Mouse (Mus musculus) ovary, postnatal 36 days (tissue): ENCODE measurements at regions not wholly inside any gene's neighbourhood (a gene's known extent, or its start where the extent isn't known, plus 50 kb on each side); places are given as distances from the start of the nearest gene placed in this dataset.
"Not testable (repeated sequence)": the region's sequence is repeated elsewhere in the genome, so short reads cannot be mapped to it uniquely, and the experiment has no call there.

Source experiments
- DNase-seq: peaks from one replicate; pipeline ENCODE4 v3.0.0; 2022; ENCODE audit warnings: low spot score, mixed read lengths

DNA sequence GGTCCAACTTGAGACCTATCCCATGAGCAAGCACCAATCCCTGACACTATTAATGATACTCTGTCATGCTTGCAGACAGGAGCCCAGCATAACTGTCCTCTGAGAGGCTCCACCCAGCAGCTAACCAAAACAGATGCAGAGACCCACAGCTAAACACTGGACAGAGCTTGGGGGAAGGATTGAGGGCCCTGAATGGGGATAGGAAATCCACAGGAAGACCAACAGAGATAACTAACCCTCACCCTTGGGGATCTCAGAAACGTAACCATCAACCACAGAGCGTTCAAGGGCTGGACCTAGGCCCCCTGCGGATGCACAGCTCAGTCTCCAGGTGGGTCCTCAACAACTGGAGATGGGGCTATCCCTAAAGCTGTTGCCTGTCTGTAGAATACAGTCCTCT is 93.7 kb downstream of the Cd24a start:
- no peak for DNase-seq

GRCm38 (mm10) chr10:43672490-43672889 is 94.4 kb downstream of the Cd24a start:
- no peak for DNase-seq

DNA sequence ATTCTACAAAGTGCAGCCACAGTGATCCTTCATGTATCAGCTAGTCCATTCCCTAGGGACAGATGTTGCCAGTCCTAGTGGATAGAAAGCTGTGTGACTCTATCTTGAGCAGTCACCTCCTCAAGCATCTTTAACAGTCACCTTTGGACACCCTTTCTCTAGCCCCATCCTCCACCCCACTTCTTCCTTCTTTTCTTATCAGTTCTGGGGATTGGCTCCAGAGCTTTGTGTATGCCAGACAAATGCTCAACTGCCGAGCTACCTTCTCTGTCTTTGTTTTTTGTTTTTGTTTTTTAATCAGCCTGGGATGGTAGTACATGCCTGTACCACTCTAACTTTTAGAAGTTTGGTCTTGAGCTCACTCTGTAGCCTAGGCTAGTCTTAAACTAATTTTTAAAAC is 96.7 kb downstream of the Cd24a start:
- DNase-seq: no peak

- not testable (repeated sequence) for DNase-seq
Observed at GRCm38 (mm10) chr10:43675495-43675894, 97.4 kb downstream of the Cd24a start.

- DNase-seq: no peak
Observed at GRCm38 (mm10) chr10:43676289-43676688, 98.2 kb downstream of the Cd24a start.

DNA sequence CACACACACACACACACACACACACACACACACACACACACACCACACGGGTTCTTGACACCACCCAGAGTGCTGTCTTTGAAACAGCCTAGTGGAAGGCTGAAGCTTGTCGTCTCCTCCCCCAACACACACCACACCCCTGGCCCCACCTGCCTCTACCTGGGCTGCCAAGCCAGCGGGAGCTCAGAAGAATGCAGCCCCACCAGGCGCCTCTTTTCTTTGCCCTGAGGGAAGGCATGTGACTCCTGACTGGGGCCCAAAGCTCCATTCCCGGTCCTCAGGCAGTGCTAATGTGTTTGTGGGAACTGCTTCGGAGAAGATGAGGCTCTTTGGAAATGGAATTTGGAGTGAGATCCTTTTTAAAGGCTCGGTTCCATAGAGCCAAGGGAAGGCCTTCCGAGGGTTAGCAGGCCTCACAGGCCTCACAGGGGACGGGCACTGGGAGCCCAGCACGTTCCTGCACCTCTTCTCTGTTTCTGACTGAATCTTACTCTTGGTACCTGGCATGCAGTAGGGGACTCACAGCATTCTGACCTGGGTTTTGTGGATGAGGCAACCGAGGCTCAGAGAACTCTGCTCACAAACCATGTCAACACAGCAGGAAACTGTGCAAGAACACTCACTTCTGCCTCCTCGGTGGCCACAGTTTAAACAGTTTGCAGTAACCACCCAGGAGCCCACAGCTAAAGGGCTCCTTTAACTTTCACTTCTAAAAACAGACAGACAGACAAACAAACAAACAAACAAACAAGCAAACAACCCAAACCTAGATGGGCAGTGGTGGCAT is 106.4 kb downstream of the Cd24a start:
- no peak for DNase-seq

DNA sequence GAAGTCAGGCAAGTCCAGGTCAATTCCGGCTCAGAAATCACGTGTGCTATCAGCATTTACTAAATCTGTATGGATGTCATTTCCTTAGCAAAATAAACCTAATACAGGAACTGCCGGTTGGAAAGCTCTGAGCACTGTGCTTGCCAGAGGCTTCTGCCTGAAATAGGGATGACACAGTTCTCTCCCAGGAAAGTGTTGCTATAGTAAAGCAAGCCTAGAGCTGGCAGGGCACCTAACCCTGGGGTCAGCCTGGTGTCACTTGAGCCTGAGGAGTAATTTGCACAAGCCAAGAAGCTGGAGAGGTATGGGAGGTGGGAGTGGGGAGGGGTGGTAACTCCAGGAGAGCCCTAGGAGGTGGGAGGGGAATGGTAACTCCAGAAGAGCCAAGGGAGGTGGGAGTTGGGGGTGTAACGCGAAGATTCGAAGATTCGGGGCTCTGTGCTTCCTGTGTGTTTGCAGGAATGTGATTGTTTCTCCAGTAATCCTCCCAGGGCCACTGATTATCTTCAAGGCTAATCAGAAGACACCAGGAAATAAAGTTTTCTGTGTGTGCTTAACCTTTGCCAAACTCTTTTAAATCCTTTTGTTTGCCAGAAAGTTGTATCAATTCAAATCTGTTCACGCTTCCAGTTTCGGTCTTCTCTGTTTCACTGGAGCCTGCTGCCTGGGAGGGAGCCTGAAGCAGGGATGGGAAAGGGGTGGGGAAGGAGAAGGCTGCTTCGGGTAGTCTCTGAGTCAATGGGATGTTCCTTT is 111.3 kb downstream of the Cd24a start:
- no peak for DNase-seq

DNA sequence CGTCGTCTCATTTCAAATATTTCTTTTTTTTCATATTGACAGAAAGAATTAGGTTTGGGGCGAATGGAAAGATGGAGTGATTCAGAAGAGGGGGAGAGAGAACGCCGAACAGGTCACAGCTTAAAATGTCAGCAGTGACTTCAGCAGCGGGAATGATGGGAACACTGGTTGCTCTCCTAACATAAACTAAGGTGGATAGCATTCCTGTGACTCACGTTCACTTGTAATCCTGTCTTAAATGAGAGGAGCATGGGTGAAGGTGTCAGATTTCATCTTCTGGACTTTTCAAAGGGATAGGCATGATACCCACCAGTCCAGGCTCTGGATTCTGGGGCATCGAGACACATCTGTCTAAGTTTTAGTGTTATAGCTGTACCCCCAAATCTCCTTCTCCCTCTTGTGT is 111.8 kb downstream of the Cd24a start:
- DNase-seq: no peak

- no peak for DNase-seq
Observed at GRCm38 (mm10) chr10:43693974-43694373, 115.9 kb downstream of the Cd24a start.

- DNase-seq: no peak
Observed at GRCm38 (mm10) chr10:43694508-43694907, 116.4 kb downstream of the Cd24a start.

DNA sequence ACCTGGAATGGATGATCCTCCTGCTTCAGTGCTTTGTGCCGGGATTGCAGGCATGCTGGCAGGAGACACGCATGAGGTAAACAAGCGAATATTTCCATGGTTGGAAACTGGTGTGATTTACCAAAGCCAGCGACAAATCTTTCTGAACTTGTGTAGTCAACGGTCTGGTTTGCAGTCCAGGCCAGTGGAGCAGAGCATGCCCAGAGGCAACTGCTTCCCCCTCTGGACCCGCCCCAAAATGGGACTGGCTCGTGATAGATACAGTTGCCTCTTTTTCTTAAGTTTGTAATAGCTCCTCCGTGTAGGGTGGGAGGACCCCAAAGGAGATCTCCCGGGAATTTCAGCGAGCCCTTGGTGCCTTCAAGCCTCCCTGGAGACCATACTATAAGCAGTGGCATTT is 117.4 kb downstream of the Cd24a start:
- no peak for DNase-seq

GRCm38 (mm10) chr10:43697917-43698316 is 119.8 kb downstream of the Cd24a start:
- no peak for DNase-seq

GRCm38 (mm10) chr10:43700371-43701289 is 122.5 kb downstream of the Cd24a start:
- no peak for DNase-seq

- DNase-seq: no peak
Observed at GRCm38 (mm10) chr10:43702895-43703294, 124.8 kb downstream of the Cd24a start.

GRCm38 (mm10) chr10:43706001-43706988 is 128.2 kb downstream of the Cd24a start:
- no peak for DNase-seq

DNA sequence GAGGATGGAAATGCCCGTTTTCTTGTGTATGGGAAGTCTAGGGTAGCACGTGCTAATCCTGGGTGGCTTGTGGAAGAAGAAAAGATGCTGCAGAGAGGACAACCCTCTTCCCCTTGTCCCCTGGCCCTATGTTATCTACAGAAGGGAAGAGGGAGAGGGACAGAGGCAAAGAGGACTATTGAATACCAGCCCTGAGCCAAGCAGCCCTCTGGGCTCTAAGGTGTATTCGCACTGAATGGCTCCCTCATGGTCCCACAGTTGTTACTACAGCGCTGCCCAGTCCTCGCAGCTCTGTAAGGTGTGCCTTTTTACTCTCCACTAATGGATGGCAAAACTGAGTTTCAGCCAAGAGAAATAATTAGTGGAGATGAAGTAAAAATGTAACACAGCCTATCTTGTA is 128.9 kb downstream of the Cd24a start:
- DNase-seq: no peak

DNA sequence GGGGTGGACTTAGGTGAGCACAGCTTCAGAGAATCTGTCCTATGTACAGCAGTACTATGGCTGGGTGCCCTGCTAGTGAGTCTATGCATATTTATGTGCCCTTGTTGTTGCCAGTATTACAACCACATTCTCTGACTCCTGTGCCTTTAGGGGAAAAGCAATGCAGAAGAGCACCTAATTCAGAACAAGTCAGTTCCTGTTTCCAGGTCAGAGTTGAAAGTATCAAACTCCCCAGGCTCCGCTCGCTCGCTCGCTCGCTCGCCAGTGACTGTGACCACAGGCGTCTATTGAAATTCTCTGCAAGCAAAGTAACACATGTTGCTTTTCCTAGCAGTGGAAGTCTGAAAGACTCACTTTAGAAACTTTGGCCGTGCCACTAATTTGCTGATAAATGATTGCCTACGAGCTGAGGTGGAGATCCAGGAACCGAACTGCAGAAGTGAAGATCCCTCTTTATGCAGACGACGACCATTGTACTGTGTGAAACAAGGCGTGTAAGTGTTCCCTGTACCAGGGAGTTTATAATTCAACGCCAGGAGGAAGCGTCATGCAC is 129.8 kb downstream of the Cd24a start:
- DNase-seq: no peak

DNA sequence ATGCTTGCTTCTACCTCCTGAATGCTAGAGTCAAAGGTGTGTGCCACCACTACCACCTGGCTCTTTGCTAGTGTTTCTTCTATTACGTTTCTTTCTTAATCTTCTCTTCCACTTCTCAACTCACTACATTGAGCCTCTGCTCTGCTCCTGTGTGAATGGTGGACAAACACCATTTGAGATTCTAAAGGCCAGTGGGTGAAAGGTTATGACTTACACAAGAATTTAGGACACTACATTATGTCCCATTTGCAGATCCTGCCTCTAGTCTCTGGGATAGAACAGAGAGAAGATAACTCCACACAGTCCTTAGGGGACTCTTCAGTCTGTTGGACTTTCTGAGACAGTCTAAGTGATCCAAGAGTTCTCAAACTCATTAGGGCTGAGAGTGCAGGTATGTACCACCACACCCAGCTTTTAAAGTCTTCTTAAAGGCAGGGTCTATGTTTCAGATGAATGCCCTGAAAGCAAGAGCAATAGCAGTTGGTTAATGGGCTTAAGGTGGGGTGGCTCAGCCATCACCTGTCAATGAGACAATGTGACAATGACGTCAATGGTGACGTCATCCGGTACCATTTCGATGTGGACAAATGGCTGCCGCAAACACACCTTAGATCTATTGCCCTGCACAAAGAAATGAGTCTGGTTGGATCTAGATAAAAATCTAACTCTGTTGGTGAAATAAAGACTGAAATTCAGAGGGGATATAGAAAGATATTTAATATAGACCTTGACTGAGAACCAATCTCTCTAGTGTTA is 131.4 kb downstream of the Cd24a start:
- DNase-seq: no peak

GRCm38 (mm10) chr10:43710186-43710885 is 132.3 kb downstream of the Cd24a start:
- DNase-seq: no peak

GRCm38 (mm10) chr10:43710886-43711256 is 132.8 kb downstream of the Cd24a start:
- DNase-seq: no peak
